Mouse (Mus musculus): ENCODE measurements at regions not wholly inside any gene's neighbourhood (a gene's known extent, or its start where the extent isn't known, plus 50 kb on each side); places are given as distances from the start of the nearest gene placed in this dataset.

GRCm38 (mm10) chr1:90461699-90462098, 141.1 kb upstream of the Cops8 start:
- no peak for DNase-seq

- no peak for DNase-seq
Observed at GRCm38 (mm10) chr1:90463302-90463701, 139.5 kb upstream of the Cops8 start.

GRCm38 (mm10) chr1:90467646-90468045, 135.1 kb upstream of the Cops8 start:
- no peak for DNase-seq

DNA sequence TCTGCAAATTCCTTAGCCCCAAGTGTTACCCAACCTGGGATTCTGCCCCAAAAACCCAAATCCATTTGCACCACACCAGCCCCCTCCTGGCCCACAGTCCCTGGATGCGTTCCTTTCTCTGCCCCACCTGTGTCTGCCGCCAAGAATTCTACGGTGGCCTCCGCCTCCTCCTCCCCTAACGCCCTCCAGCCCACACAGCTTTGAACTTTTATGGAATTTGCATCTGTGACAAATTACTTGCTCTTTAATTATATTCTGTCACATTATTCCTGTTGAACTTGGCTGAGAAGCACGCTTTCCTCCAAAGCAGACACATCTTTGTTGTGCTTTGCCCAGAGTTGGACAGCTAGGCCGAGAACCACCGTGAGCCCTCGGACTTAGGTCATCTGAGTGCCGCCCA, 131.8 kb upstream of the Cops8 start:
- DNase-seq = no peak

- no peak for DNase-seq
Observed at GRCm38 (mm10) chr1:90471806-90472205, 131.0 kb upstream of the Cops8 start.

DNA sequence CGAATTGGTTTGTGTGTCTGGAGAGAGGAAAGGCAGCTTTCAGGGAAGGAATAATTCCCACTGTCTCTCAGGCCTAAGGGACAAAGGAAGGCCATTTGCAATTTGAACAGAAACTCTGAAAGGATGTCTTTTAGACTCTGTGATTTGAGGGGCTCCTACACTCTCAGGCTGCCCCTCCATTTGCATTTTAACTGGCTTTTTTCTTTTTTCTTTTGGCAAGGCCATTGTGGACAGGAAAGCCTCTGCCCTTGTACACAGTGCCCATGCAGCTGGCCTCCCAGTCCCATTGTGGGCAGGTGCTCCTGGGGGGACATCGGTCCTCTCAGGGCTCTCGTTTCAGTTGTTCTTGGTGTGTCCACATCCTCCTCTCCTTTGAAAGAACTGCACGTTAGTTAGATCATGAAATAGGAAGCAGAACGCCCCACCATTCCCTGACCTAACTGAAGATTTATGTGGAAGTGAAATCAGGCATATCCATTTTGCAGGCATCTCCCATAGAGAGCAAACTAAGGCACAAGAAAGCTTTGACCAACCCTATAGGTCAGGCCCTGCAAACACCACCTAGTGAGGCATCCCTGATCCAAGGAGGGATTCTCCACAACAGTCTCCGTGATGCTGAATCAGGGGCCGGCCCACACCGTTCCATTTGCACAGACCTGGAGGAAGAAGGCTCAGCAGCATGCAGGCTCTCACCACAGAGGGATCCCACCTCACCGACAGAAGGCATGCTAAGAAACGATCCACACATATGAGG, 127.5 kb upstream of the Cops8 start:
- no peak for DNase-seq

- DNase-seq = no peak
Observed at GRCm38 (mm10) chr1:90476556-90477243, 126.1 kb upstream of the Cops8 start.

DNA sequence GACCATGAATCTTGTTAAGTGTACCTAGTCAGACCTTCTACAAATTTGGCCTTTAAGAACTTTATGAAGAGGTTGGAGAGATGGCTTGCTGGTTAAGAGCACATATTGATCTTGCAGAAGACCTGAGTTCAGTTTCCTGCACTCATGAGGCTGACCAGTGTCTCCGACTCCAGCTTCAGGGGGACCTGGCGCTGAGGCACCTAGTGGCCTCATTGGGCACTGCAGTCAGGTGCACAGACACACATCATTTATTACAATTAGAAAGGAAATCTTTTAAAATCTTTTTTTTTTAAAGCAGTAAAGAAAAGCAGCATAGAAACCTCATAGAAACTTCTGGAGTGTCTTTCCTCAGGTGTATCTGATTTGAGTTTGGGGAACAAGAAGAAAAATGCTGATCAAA, 123.9 kb upstream of the Cops8 start:
- no peak for DNase-seq

DNA sequence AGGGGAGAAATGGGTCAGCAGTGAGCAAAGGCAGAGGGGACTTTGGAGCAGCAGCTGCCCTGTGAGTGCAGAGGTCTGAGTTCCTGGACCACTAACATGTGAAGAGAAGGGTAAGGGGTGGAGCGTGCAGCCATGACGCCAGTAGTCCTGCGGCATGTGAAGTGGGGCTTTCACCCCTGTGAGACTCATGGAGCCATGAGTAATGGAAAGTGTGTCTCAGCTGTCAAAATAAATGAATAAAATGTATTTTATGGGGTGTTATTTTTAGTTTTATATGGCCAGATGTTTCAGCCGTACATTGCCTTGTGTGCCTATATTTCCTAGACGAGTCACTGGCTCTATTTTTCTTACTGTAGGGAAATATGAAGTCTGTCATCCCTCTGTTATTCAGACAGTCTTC, 121.5 kb upstream of the Cops8 start:
- no peak for DNase-seq

- no peak for DNase-seq
Observed at GRCm38 (mm10) chr1:90481708-90482107, 121.1 kb upstream of the Cops8 start.

- DNase-seq = no peak
Observed at GRCm38 (mm10) chr1:90486349-90486839, 116.4 kb upstream of the Cops8 start.

DNA sequence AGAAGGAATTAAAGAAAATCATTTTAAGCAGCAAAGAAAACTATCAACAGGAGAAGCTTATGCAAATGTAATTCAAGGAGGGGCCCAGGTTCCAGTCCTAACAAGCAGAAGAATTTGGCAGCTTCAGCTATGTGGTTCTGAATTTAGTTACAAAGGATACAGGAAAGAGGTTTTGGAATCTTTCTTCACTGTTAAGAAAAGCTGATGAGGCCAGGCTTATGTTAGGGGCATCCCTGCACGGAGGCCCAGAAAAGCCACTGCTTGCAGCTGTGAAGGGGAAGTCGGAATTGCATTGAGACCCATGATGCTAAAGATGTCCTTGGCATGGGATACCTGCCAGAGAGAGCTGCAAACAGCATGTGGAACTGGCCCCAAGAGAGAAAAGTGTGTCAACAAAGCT, 114.9 kb upstream of the Cops8 start:
- no peak for DNase-seq

- no peak for DNase-seq
Observed at GRCm38 (mm10) chr1:90488991-90489390, 113.8 kb upstream of the Cops8 start.

GRCm38 (mm10) chr1:90490335-90490734, 112.4 kb upstream of the Cops8 start:
- DNase-seq = no peak

GRCm38 (mm10) chr1:90493481-90493880, 109.3 kb upstream of the Cops8 start:
- no peak for DNase-seq

DNA sequence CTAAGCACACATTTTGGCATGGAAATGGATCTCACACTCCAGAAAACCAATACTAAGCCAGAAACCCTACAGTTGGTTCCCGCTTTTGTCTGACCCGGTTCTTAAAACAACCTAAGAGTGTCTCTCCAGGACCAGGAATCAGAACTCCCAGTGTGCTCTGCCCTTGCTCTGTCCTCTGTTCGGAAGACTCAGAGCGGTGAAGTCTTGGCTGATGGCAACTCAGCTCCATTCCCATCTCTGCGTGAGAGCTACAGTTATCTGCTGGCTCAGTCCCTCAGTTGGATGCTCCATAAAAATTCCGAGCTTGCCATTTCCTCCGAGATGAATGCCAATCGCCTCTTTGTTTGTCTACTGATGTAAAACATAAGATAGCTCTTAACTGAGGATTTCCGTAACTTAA, 107.6 kb upstream of the Cops8 start:
- no peak for DNase-seq

DNA sequence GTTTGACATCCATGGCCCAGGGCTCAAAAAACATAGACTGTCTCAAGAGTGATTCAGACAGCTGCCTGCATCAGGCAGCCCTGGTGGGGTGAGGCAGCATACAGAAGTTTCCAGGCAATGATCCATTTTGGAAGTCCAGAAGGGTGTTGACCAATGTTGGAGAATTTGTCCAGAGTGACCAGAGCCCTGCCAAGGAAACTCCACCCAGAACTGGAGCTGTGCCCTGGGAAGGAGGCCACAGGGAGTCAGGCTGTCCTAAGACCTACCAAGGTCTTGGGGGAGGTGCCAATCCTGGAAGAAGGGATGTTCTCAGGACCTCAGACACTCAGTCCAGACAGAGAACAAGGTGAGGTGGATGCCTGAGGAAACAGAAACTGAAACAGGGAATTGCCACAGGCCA, 105.2 kb upstream of the Cops8 start:
- peak; percentile 45 to 56 for DNase-seq

DNA sequence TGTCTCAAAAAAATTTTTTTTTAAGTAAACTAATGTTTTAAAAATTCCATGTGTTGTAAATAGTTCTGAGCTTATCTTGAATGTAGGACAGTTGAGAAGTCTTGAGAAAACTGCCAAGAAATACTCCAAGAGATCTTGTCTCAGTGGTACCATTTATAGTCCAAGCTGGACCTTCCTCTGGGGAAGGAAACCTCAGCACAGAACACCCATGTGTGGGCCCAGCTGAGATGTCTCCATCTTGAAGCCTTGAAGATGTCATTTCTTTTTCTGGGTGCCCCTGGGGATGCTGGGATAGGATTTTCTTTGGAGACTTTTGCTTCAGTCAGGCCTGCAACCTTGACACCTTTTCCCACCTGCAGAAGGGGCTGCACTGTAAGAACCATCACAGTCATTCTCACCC, 101.4 kb upstream of the Cops8 start:
- DNase-seq = no peak

DNA sequence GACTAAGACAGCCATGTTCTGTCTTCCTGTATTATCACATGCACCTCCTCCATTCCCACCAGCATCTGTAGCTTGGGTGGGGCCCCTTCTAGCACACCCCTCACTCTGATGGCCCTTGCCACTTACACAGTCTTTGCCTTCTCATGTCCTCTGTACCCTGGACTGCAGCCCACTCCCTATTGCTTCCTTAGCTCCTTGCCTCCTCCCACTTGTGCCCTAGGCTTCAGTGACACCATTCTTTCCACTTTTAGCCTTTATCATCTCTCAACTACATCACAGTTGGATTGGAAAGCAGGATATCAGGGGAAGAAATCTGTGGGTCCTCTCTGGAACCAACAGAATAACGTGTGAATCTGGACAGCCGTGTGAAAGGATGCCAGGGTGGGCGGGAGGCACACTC, 100.4 kb upstream of the Cops8 start:
- DNase-seq = no peak

DNA sequence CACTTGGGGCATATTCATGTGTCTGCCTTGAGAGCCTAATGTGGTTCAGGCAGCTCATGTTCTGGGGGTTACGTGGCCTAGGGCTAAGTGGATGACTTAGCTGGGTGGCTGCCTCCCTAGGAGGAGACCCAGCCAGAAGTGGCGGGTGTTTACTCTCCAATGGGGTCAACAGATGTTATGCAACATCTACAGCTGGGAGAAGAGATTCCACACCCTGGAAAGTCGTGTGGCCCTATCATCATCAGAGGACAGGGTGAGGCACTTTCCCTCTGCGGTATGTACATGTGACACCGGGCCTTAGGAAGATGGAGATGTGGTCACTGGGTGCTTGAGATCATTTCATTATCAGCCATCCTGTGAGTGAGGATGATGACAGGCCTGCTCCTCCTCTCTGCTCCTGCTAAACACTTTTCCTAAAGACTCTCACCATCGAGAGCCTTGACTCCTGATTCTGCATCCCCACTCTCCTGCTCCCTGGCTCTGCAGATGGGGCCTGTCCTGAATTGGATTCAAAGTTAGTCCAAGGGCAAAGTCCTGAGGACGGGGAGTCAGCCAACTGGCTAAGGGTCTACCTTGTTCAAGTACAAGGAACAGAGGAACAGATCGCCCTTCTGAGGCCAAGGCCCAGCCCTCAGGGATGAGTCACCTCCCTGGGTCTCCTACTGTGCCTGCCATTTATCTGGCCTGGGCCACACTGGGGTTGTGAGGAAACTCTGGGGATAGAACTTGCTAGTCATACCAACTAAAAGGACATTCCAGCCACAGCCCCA, 99.8 kb upstream of the Cops8 start:
- peak; percentile 9 to 25 for DNase-seq

DNA sequence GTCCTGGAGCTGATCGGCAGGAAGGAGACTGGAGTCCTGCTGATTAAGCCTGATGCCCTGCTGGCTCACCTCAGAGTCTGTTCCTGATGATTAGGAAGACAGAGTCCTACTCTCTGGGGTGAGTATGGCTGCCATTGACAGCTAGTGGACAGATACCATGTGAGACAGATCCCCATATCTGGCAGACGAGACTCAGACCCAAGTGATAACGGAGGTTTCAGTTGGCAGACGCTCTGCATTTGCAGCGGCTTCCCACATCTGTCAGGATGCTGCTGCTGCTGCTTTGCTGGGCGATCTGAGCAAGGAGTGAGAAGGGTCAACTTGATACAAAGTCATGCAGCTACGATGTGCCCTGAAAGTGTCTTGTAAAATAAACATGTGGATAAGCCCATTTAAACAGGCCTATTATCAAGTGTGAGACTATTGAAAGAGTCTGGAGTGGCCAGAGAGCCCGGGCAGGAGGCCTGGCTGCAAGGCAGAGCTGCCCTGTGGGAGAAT, 98.1 kb upstream of the Cops8 start:
- DNase-seq = no peak

GRCm38 (mm10) chr1:90505599-90505998, 97.2 kb upstream of the Cops8 start:
- no peak for DNase-seq

DNA sequence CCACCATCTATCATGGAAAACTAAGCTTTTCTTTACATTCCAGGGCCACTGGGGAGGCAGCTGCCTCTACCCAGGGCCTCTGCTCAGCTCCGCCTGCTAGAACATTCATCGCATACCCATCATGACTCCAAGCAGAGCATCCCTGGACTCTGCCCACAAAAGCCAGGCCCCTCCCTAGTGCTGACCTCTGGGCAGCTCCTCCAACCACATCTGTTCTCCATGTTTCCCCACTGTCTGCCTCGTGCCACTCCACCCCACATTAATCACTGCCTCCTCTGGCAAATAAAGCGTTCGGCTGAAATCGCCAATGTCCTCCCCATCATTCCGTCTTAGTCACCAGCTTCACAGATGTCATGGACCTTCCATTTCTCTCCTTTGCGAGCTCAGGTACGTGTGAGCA, 96.2 kb upstream of the Cops8 start:
- DNase-seq = no peak
